Mouse (Mus musculus): ENCODE measurements around the gene Scg3.
"Not testable (repeated sequence)": the region's sequence is repeated elsewhere in the genome, so short reads cannot be mapped to it uniquely, and the experiment has no call there.

Gene Scg3

GRCm38 (mm10) chr9:75683426-75684191 is at the start of gene Scg3:
TSS of gene Scg3 (minus strand) at chr9:75684056.
- no peak for DNase-seq (ENCODE audit: low spot score)

DNA sequence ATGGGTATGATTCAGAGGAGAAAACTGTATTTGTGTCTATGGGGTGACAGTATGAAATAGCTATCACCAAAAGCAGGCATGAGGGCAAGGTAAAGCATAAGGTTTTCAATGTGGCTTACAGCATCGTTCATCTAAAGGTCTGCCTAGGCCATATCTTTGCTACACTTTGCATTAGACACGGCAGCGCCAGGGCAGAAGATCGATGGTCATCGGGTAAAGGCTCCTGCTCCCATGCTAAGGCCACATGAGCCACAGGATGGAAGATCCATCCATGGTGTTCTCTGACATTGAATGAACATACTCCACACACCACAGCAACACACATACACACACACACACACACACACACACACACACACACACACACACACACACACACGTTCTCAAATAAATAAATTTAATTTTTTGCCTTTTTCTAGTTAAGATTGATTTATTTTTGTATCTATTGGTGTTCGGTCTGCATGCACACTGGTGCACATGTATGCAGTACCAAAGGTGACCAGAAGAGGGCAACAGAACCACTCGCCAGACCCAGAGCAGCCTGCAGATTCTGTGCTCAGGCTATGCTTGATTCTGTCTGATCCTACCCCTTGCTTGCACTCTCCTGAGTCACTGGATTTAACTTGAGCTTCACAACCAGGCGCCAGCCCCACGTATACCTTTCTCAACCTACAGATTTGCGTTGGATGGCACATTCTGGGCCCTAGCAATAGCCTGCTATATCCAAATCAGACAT is 36.3 kb upstream of the Scg3 start:
- DNase-seq (ENCODE audit: low spot score): peak; percentile 35

GRCm38 (mm10) chr9:75719481-75719880 is 35.6 kb upstream of the Scg3 start:
- no peak for DNase-seq (ENCODE audit: low spot score)

GRCm38 (mm10) chr9:75684772-75685171 is 916 bp upstream of the Scg3 start:
- no peak for DNase-seq (ENCODE audit: low spot score)

DNA sequence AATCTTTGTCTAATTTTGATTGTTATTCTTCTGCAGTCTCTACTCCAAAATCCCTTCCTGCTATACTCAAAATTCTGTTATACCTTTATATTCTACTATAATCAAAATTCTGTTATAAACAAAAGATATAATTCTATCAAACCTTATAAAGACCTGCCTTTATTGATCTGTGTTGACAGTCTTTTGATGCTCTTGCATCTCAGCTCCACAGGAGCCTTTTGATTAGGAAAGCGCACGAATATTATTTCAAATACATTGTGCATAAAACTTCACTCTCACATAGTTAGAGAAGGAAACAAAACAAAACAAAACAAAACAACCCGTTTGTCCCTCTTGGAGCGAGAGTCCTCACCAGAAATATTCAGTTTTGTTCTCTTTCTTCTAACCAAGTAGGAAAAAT is 436 bp upstream of the Scg3 start:
- DNase-seq (ENCODE audit: low spot score): no peak

DNA sequence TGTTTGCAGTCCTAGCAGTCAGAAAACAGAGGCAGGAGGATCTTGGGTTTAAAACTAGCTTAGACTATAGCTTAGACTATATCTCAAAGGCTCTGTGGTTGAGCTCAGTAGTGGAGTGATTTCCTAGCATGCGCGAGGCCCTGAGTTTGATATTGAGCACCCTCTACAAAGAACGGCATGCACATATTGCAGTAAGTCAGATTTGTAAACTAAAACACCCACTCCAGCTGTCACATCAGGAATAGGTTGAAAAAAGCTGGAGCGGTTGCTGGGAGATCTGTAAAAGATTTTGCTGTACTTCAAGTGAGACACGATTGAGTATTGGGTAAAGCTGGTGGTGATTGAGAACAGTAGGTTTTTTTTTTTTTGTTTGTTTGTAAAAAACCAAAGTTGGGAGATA is 3.2 kb downstream of the Scg3 start:
- DNase-seq (ENCODE audit: low spot score): no peak

DNA sequence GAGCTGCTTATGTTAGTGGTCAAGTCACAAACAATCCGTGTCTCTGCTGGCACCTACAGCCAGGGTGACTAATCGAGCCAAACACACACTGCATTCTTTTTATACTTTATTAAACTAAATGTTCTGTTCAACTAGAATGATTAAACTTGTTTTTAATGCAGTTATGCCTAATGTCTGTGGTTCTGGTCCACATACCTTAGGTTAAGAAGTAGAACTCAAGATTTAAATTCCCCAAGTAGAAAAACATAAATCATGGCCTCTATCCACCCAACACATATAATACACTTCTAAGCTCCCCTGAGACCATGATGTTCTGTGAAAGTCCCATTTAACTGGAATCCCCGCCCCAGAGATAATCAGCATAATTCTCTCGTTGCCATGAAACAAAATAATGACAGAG is 4.2 kb downstream of the Scg3 start:
- no peak for DNase-seq (ENCODE audit: low spot score)

GRCm38 (mm10) chr9:75678341-75678740 is 5.5 kb downstream of the Scg3 start:
- DNase-seq (ENCODE audit: low spot score): no peak

DNA sequence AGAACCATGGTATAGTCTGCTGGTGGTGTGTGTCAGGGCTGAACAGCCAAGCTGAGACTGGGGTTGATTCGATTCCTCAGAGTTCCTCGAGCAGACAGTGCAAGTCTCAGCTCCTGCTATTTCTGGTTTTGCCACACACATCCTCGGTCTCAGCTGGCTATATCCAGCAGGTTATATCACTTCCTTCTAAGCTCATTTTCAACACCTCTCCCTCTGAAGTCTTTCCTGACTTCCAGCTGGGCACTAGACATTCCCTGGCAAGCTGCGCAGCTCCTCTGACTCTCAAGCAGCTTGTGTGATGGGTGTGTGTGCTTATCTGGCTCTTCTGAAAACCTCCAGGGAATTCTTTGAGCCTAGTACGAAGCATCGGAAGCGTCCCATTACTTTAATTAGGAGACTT is 7.6 kb downstream of the Scg3 start:
- no peak for DNase-seq (ENCODE audit: low spot score)

DNA sequence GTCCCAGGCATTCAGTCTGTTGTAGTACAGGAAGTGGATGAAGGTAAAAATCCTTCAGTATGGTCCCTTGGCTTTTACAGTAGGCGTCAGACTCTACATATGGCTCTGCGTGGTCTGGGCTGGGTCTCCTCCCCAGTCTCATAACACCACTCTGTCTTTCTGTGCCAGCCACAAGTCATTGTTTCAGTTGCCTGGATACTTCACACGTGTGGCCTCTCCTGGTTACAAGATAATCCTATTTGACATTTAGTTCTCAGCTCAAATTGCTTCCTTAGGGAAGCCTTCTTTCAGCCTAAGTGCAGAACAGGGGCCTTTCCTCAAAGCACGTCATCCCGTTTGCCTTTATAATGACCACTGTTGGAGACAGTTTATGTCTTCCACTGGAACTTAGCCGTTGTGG is 11.1 kb downstream of the Scg3 start:
- no peak for DNase-seq (ENCODE audit: low spot score)

DNA sequence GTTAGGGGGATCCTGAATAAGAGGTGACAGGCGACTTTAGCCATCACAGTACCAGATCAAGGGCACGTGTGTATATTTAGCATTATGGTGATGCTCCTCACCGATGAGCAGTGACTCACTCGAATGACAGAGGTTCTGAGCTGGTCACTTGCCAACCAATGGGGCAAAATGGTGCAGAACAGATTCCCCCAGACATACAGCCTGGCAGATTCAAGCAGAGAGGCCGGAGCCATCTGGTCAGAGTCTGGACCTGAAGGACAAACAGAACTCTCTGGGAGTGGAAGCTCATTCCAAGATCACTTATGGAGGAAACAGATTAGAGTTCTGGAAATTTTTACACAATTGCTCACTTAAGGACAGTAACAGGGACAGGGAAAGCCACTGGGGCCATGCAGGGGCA is 17.2 kb downstream of the Scg3 start:
- no peak for DNase-seq (ENCODE audit: low spot score)

DNA sequence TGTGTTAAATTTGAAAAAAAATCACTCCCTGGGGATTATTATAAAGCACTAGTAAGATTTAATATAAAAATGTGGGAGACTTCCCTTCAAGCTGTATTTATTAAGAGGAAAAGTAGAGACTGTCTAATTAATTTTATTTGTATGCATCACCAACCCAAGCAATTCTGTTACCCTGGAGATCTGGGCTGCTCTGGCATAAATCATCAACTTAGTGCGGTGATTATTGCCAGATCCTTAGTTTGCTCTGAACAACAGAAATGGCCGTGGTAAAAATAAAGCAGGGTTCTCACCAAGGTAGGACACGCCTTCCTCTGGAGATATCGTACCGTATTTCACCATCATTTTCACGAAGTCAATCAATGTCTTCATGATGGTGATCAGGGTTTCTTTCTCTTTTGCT is 18.5 kb downstream of the Scg3 start:
- DNase-seq (ENCODE audit: low spot score): no peak

GRCm38 (mm10) chr9:75660917-75661316 is 22.9 kb downstream of the Scg3 start:
- no peak for DNase-seq (ENCODE audit: low spot score)

GRCm38 (mm10) chr9:75656456-75656855 is 27.4 kb downstream of the Scg3 start:
- not testable (repeated sequence) for DNase-seq (ENCODE audit: low spot score)

DNA sequence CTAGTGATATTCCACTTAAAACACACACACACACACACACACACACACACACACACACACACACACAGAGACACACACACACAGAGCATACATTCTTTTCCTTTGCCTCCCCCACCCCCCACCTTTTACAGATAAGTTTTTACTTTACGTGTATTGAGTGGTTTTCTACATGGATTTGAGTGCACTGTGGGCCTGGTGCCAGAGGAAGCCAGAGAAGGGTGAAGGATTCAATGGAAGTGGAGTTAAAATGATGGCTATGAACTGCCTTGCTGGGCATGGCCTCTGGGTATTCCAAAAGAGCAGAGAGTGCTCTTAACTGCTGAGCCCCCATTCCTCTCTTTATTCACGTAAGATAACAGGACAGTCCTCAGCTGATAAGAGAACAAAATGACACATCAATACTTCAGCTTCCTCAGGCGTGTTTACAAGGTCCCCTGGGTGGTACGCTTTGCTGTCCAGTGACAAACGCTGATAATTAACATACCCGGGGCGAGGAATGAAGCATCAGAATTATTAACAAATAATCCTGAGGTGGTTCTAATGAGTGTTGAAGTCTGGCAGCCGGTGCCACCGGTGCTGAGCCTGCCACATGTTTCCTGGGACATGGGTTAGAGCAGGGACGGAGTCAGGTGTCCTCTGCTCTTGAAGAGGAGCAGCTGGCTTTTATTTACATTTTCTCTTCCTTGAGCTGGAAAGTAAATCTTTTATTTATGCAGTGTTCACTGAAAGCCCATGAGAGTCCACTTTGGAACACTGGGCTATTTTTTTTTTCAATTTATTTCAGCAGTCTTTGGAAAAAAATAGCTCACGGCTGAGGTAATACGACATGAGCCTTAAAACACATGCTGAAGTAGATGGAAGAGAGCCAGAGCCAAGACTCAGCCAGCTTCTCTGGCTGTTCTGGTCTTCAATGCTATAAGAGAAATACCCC is 29.6 kb downstream of the Scg3 start:
- no peak for DNase-seq (ENCODE audit: low spot score)

DNA sequence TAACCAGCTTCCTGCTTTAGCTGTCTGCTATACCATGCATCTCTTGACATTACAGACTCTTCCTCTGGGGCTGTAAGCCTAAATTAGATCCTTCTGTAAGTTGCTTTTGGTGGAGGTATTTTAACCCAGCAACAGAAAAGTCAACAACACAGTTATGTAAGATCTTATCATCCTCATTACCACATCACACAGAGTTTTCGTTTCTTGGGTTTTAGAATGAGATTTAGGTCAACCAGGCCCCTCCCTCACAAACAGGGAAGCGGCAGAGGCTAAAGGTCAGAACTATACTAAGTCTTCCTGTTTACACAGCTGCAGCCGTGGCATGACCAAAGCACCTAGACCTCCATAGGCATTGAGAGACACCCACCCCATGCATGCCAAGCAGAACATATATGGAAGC is 38.5 kb downstream of the Scg3 start:
- DNase-seq (ENCODE audit: low spot score): no peak

GRCm38 (mm10) chr9:75634226-75634625 is 49.6 kb downstream of the Scg3 start:
- no peak for DNase-seq (ENCODE audit: low spot score)

DNA sequence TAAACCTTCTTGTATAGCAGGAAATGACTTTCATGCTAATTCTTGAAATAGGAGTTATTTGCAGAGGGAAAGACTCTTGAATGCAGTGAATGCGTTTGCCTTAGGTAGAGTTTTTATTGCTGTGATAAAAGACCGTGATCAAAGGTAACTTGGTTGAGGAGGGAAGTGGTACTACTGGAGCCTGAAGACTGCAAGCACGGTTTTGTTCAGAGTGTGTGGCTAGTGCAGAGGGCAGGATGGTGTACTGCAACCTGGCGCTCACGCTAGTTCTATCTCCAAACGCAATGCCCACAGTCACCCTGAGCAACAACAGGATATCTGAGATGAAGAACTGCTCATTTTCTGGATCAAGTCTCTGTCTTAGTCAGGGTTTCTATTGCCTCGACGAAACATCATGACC is 50.3 kb downstream of the Scg3 start:
- no peak for DNase-seq (ENCODE audit: low spot score)

- no peak for DNase-seq (ENCODE audit: low spot score)
These were observed 51.0 kb downstream of the Scg3 start for GRCm38 (mm10) chr9:75632902-75633301.

- no peak for DNase-seq (ENCODE audit: low spot score)
These were observed 51.7 kb downstream of the Scg3 start for GRCm38 (mm10) chr9:75632111-75632510.

DNA sequence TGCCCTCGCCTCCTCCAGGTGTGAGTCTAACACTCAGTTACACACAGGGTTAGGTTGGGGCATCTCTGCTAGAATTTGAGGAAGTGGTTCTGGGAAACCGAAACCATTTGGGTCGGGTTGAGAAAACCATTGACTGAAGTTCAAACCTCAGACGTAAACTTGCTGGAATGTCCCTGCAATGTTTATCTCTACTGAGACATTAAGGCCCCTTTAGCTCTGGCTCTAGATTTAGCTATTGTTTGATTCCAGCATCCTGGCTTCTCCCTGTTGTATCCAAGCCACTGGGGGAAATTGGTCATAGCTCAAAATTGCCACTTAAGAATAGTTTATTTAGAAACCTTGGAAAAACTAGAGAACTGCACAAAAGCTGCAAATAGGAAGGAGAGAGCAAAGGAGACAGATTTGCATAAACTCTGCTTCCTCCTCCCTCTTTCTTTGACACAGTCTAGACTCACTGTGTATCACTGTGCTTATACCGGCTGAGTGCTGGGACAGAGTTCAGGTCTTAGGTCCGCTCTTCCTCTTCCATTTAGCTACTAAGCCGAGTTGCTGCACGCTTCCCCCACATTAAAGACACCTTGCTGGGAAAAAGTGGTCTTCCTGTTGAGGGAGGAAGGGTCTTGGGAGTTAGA is 52.9 kb downstream of the Scg3 start:
- no peak for DNase-seq (ENCODE audit: low spot score)

DNA sequence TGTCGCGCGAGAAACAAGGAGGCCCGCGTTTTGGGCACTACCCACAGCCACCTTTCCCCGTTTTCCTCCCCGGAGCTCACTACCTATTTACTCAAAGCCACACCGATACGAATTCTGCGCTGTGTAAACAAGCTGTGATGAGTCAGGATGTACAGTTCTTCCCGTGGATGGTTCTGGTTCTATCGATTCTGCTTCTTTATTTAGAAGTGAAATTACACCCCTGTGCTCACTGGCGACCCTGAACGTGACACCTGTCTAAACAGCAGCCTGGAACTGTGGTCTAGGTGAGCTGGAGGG is 57.6 kb downstream of the Scg3 start:
- DNase-seq (ENCODE audit: low spot score): no peak
